Mouse (Mus musculus) mouse trophoblast stem cell (cell line): ENCODE data around the gene Zfp689.
"Not testable (repeated sequence)": the region's sequence is repeated elsewhere in the genome, so short reads cannot be mapped to it uniquely, and the experiment has no call there.

Experiments used
- in situ Hi-C, 2 experiments: fragments of 300-500 bp; cut with MseI, MboI; formaldehyde crosslinking; loops; 2 replicates in 1 of 2; 3 replicates in 1 of 2; pipeline ENCODE4 v1.15.1; 2025

The Zfp689 gene

DNA sequence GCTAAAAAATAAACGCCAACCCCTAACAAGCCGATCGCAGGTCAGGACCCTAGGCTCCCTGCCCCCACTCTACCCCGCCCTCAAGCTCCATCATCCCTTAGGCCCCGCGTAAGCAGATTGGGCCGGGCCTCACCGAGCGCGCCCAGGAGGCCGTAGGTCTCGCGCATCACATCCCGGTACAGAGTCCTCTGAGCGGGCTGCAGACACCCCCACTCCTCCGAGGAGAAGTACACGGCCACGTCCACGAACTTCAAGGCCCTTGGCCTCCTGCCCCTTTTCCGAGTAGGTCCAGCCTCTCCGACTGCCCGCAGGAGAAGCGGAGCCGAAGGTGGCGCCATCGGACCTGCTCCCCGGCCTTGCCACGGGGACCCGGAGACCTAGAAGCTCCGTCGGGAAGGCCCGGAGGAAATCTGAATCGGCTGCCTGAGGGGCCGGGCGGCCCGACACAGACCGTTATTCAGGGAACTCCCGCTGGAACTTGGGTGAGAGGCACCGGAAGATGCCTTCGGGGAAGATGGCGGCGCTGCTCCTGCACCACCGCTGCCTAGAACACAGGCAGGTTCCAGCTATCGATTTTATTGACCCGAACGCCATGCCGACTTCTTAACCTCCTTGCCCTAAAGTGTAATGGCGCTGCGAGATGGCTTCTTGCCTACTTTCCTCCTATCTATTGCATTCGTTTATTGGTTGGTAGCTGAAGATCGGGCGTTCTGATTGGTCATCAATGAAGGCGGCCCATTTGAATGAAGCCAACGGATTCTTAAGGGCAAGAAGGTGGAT, at the start of gene Zfp689:
Gene Zfp689, minus strand, starts transcription at position 638 of the 780 bp plus-strand sequence.
- in situ Hi-C loops = no loop called here

DNA sequence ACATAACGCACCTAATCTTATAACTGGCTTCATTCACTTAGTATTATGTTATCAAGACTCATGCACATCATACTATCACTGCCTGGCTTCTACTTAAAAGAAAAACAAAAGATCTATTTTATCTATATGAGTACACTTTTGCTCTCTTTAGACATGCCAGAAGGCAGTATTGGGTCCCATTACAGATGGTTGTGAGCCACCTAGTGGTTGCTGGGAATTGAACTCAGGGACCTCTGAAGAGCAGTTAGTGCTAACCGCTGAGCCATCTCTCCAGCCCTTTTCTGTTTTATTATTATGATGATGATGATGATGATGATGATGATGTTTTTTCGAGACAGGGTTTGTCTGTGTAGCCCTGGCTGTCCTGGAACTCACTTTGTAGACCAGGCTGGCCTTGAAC, 49.4 kb upstream of the Zfp689 start:
- in situ Hi-C loops = no loop called here

DNA sequence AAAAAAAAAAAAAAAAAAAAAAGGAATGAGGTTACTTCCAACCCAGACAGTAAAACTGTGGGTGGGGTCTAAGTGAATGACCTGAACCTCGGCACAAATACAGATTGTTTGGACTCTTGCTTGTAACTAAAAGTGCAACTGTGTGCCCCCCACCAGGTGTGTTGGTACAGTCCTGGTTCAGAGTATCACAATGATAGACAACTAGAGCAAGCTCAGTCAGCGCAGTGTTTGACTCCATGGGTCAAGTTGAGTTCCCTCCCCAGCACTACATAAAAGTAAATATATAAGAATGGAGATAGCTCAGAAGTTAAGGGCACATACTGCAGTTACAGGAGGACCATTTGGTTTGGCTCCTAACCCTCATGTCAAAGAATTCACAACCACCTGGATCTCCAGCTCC, 48.4 kb upstream of the Zfp689 start:
- in situ Hi-C loops = no loop called here

DNA sequence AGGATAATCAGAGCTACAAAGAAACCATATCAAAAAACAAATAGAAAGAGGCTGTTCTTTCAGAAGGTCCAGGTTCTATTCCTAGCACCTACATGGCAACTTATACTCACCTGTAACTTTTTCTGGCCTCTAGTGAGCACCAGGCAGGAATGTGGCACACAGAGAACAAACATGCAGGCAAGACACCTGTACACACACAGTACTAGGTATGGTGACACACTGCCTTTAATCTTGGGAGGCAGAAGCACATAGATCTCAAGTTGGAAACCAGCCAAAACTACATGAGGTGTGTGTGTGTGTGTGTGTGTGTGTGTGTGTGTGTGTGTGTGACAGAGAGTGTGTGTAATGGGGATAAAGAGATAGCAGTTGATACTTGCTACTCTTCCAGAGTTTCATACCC, 45.7 kb upstream of the Zfp689 start:
- in situ Hi-C loops = no loop called here

DNA sequence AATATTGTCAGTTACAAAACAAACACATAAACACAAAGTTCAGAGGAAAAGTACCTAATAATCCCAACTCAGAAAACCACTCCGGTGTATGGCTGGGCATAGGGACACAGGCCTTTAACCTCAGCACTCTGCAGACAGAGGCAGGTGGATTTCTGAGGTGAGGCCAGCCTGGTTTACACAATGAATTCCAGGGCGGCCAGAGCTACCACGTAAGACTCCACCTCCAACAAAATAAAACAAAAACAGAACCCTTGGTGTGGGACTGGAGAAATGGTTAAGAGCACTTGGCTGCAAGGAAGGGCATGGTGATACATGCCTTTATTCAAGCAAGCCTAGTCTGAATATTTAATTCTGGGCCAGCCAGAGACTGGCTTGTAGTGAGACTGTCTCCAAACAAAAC, 42.9 kb upstream of the Zfp689 start:
- in situ Hi-C loops = no loop called here

DNA sequence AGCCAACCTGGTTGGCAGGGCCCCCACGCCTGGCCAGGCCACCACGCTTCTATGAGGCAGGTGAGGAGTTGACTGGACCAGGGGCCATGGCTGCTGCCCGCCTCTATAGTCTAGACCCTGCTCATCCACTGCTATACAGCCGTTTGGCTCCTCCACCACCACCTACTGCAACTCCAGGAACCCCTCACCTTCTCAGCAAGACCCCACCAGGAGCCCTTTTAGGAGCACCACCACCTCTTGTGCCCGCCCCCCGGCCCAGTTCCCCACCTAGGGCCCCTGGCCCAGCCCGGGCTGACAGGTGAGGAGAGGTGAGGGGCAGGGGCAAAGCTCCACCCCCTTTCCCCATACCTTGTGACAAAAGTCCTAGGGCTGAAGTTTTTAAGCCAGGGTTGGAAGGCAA, 41.0 kb upstream of the Zfp689 start:
- in situ Hi-C loops = no loop called here

DNA sequence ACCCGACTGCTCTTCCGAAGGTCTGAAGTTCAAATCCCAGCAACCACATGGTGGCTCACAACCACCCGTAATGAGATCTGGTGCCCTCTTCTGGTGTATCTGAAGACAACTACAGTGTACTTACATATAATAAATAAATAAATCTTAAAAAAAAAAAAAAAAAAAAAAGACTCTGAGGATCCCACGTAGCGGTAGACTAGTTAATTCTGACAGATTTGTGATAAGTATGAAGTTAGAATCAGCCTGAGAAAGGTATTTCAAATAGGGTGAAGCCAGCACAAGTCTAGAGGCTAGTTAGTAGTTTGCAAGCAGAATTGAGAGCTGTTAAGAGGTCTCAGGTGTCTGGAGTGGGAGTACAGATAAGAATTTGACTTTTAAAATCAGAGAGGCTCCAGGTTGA, 39.4 kb upstream of the Zfp689 start:
- in situ Hi-C loops = not testable (repeated sequence)

DNA sequence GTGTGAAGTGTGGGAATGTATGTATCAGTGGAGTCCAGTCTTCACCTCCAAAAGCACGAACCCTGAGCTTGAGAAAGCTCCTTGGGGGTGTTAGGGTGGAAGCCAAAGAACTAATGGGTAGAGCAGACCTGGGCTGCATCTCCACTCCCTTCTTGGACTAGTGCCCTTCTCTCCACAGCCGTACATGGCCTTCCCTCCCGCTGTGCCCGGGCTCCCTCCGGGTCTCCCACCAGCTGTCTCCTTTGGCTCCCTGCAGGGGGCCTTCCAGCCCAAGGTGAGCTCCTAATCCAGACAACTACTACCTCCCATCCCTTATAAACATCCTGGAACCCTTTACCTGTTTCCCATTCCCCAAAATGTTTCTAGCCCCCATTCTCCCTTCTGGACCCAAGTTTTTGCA, 36.5 kb upstream of the Zfp689 start:
- in situ Hi-C loops = no loop called here

DNA sequence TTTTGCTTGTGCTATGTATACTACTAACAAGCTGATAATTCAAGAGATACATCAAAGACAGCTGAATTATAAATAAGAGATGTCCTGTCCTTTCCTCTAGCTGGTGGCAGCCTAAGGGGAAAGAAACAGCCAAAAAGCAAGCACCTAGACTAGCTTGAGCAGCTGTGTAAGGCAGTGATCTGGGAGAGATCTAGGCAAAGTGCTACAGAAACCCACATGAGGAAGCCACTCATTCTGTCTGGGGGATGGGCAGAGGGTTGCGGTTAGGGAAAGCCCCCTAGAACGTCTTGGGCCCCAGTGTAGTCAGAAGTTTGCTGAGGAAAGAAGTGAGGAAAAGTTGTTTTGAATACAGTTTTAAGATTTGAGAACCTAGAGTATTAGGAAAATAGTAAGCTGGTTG, 31.4 kb upstream of the Zfp689 start:
- in situ Hi-C loops = no loop called here

DNA sequence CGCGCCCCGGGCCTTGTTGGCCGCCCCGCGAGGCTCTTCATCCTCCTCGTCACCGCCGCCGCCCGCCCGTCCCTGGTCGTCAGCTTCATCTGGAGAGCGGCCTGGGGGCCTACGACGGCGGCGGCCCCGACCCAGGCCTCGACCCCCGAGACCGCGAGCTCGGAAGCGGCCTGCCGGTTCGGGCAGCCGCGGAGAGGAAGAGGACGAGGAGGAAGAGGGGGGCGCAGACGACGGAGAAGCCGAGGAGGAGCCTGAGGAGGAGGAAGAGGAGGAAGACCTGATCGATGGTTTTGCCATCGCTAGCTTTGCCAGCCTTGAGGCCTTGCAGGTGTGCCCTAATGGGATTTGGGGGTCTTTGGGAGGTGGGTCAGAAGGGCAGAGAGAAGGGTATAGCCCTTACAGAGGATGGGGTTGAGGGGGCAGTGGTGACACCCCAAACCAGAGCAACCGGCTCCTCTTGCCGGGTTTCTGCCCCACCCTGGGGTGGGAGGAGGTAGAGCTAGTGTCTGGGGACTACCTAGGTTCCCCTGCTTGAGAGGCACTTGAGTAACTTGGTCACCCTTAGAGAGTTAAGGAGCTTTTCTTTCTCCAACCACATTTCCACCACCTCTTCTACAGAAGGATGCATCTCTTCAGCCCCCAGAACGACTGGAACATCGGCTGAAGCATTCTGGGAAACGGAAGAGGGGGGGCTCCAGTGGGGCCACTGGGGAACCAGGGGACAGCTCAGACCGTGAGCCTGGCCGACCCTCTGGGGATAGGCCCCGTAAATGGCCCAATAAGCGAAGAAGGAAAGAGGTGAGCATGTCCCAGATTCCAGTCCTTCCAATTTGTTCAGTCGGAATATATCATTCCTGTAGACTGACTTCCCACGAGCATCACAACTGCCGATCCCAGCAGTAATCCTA, 30.6 kb upstream of the Zfp689 start:
- in situ Hi-C loops = no loop called here

DNA sequence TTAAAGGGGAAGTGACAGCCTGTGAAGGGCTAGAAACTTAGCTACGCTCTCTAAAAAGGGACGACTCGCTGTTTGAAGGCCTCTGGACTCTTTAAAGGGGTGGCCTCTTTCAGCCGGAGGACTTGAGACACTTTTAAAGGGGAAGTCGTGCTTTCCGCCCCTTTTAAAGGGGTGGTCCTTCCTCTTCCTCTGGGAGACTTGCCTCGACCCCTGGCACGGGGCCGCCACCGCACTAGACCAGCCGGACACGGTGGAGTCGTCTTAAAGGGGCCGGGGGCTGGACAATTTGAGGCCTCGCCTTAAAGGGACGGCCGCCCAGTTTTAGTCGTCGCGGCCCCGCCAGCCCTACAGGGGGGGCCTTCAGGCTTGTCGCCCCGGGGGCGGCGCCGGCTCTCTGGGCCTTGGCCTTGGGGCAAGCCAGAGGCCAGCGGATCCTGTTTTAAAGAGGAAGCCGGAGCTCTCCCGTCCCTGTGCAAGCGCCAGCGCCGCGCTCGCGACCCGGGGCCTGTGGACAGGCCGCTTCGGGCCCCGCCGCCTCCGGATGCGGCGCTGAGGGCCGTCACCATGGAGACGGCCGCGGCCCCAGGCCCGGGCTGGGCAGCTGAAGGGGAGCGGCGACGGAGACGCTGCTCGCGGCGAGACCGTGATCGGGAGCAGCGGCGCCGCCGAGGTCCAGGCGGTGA, 29.8 kb upstream of the Zfp689 start, which contains the start of gene Fbrs:
Gene Fbrs, plus strand, starts transcription at position 565 of the 683 bp plus-strand sequence.
- in situ Hi-C loops = no loop called here

DNA sequence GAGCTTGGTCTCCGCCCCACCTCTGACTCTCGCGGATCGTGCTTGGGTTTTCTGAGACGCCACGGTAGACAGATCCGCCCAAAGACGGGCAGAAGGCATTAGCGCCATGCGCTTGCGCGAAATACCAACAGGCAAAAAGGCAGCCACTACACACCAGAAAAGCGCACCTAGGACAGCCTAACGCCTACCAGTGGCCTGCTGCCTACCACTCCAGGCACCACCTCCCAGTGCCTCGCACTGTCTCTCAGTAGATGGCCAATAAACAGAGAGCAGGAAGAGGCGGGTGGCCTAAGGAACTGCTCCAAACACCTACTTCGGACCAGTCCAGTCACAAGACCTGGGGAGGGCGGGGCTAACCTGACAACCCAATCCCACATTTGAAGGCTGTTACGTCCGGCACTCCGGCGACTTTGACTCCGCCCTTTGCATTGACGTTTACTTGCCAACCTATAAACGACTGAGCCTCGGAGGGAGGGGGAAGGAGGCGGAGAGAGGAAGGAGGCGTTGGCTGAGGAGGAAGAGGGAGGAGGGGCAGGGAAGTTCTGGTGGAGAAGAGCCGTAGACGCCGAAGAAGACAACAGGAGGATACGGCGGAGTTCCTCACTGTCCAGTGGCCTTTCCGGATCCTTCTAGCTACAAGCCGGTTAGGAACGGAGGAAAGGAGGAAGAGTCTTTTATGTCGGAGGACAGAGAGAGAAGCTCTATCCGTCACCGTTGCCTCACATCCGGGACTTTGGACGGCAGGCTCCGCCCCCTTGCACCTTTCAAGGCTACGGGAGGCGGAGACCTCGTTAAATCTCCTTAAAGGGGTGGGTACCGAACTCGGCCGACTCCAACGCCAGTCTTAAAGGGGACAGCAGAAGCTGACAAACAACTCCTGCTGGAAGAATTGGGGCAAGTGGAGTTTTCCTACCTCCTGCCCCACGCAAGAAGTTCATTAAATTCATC, 29.0 kb upstream of the Zfp689 start:
- in situ Hi-C loops = no loop called here

DNA sequence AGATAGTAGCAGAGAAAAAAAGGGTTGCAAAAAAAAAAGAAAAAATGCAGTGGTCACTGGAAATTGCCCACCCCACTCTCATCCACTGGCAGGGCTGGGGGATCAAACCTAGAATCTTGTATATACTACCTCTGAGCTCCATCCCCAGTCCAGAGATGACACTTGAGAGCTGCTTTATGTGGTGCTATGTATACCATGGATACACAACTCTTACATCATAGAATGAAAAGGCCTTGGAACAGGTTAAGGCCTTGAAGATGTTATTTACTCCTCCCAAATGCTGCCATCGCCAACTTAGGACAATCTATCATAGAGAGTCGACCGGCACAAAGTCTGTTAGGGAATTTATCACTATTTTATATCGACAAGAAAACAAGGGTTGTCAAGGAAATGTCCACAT, 27.9 kb upstream of the Zfp689 start:
- in situ Hi-C loops = no loop called here

DNA sequence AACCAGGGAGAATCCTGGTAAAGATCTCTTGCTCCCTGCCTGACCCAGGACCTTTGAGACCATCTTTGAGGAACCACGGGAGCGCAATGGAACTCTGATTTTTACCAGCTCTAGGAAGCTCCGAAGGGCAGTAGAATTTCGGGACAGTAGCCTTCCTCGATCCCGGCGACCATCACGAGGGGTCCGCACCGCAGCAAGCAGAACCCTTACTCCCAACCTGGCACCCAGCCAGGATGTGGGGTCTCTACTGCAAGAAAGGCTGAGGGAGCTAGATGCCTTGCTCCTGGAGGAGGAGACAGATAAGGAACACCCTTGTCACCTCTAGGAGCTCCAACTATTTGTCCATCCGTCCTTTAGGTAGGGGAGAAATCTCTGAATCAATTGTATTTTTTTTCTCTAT, 27.4 kb upstream of the Zfp689 start:
- in situ Hi-C loops = no loop called here

DNA sequence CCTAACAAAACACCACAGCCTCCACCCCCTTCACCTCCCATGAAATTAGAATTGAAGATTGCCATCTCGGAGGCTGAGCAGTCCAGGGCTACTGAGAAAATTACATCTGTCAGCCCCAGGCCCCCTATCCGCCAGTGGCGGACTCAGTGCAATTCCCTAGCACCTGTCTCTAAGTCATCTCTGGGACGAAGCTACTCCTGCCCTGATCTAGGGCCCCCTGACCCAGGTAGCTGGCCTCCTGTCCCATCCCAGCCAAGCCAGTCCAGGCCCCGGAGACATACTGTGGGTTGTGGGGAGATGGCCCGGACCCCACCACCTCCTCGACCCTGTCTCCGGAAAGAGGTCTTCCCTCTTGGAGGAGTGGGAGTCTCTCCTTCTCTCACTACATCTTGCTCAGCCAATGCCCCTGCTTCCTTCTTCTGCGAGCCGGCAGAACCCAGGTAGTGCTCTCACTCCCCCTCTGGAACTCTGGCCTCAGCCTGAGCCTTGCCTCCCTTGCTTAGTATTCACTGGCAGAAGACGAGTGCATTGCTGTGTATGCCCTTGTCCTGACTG, 26.3 kb upstream of the Zfp689 start:
- in situ Hi-C loops = no loop called here

DNA sequence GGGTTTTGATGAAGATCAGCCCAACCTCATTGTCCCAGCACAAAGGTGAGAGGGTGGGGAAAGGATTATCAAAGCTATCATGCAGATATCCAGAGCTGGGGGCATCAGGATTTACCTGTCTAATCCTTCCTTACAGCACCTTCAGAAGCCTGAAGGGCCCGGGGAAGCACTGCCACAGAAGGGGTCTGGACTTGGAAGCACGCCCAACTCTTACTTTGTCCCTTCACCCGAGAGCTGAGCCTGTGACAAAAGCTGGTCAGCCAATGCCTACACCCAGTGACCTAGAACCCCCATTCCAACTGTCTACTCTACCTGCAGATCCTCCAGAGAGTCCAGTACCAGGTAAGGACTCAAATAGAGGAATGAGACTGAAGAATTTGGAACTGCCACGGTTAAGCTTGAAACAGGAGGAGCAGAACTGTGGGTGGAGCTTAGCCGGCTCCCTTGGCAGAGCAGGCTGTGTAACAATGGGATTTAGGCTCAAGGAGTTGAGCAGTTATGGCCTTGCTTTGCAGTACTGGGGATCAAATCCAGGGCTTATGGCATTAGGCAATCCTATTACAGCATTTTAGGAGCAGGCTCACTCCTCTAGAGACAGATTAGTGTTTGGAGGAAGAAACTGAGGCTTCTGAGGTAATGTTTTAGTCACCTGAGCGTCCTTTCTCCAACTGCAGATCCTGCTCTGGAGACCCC, 25.6 kb upstream of the Zfp689 start:
- in situ Hi-C loops = no loop called here

DNA sequence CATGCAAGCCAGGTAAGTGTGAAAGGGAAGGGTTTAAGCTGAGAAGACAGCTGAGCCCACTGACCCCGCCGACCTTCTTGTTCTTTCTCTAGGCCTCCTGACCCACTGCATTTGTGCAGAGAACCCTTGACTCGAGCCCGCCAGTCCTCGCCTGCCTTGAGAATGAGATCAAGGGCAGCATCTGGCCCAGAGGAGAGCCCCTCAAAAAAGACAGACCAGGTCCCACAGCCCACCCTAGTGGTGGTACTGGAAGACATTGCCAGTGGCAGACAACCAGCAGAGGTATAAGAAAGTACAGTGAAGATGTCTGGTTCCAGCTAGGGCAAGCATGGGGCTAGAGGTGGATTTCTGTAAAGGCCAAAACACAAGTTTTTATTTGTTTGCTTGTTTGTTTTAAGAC, 24.7 kb upstream of the Zfp689 start:
- in situ Hi-C loops = no loop called here

DNA sequence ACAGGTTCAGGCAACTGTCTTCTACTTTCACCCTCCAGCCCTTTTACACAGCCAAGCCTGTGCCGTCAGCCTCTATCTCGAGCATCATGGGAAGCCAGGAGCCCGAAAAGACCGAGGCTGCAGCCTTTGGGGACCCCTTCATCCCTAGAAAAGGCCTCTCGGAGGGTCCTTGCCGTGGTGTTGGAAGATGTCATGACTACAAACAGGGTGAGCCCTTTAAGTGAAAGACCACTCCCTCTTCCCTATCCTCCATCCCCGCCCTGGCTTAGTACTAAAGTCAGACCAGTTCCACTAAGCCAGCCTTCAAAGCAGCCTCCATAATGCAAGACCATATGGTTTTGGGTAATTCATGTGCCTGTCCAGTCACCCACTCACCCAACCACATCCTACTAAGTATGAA, 23.1 kb upstream of the Zfp689 start:
- in situ Hi-C loops = no loop called here

DNA sequence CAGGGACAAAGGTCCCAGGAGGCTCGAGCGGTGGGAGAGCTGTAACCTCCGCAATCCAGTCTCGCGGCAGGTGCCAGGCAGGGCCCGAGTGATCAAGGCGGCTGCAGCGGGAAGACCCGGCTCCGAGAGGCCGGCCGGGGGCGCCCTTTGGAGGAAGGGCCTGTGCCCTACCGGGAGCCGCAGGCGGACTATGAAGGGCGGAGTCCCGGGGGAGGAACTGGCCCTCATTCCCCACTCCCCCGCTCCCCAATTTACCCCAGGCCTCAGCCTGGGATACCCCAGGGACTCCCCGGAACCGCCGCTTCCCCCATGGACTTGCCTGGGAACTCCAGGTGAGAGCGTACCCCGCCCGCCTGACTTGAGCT, 22.7 kb upstream of the Zfp689 start:
- in situ Hi-C loops = no loop called here
